Mouse (Mus musculus): ENCODE results near the gene Gm9844.
"Not testable (repeated sequence)": the region's sequence is repeated elsewhere in the genome, so short reads cannot be mapped to it uniquely, and the experiment has no call there.

The Gm9844 gene
- long read RNA-seq, experiment 1, partial matches to known transcripts, result 0 of 1 reads
- long read RNA-seq, experiment 1, other reads (novel, unspliced or antisense), result 0 of 1 reads
- long read RNA-seq, experiment 2, transcript Gm9844-201 (1 exons, 485 nt), result major isoform, 5 of 5 reads
- long read RNA-seq, experiment 2, partial matches to known transcripts, result 0 of 5 reads
- long read RNA-seq, experiment 2, other reads (novel, unspliced or antisense), result 0 of 5 reads

DNA sequence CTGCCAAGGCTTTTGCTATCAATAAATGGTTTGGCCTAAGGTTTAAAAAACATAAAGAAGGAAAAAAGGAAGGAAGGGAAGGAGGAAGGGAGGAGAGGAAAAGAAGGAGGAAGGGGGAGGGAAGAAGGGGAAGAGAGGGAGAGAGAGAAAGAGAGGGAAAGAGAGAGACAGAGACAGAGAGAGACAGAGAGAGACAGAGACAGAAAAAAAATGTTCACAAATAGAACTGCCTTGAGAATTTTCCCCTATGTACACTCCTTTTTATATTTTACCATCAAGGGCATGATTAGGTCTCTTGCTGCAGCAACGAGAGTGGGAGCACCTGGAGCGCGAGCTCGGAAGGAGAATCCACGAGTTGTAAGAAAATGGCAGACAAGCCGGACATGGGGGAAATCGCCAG lies at the start of gene Gm9844:
Gene Gm9844, plus strand, starts transcription at position 301 of the 400 bp plus-strand sequence.
- intact Hi-C loops (cut with DNase I), result no loop called here

DNA sequence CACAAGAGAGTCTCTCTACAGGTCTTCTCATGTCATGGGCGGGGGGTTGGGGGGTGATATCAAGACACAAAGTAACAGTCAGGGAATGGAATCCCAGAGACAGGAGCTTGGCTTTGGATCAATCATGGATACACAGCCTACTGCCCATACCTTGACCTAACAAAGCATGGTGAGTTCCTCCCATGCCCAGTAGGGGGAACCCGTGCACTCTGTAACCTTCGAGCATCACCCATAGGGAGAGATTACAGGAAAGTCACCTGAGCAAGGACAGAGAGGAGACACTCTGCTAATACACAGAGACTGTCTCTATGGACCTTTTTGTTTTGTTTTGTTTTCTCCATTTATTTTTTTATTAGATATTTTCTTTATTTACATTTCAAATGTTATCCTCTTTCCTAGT lies 44.5 kb upstream of the Gm9844 start:
- intact Hi-C loops (cut with DNase I), result loop anchor here (5.0 kb wide), 1 partner anchor 145 kb away; no protein-coding TSS in a partner anchor

DNA sequence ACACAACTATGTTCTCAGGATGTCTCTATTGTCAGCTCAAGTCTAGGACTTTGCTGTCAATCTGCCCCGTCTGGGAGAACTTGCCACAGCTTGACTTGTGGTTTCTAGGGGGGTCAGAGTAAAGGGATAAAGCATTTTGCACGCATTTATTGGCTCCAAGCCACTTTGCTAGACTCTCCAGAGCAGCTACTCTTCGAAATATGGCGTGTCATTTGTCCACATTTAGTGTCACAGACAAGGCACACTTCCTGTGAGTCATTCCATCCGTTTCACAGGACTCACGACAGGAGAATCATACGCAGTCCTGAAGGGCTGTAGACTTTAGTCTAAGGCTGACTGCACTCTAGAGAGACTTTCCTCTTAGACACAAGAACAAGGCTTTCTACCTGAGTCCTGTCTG lies 37.6 kb upstream of the Gm9844 start:
- intact Hi-C loops (cut with DNase I), result loop anchor here (5.0 kb wide), 1 partner anchor 53 kb away; no protein-coding TSS in a partner anchor

DNA sequence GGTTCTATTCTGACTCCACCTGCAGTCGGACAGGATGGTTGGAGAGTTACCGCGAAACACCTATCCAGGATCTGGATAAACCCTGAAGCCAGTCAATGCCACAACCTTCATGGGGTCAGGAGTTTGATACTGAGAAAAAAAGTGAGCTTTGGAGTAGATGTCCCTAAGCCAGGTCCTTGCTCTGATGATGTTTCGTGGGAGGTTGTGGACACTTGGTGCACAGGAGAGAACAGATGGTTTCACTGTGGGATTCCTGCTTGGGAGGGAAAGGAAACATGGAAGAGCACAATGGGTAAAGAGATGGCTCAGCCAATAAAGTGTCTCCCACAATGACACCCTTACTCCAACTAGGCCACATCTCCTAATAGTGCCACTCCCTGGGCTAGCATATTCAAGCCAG lies 34.8 kb upstream of the Gm9844 start:
- intact Hi-C loops (cut with DNase I), result no loop called here

DNA sequence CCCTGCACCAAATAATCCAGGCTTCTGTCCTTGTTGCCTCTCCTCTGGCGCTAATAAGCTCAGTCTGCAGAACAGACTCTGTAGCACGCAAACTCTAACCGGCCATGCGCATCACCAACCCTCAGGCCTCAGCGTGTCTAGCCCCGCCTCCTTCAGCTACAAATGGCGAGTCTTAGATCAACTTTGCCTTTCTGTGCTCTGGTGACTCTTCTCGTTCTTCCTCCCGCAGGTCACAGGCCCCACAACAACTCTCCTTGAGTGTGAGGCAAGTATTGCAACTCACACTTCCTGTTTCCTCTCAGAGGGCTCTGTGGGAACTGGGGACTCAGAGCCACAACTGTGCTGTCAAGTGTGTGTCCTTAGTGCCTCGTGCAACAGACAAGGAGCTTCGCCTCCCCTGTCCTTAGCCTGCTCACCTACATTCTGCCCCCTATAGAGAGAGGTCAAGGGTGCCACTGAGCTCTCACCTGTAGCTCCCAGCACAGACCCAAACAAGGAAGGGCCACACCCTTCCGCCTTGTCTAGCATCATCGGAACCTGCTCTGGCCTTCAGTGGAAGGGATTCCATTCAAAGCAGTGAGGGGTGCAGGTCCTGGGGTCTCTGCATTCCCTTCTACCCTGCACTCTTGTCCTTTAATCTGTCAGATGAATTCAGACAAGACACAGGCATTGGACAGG lies 23.1 kb upstream of the Gm9844 start:
- intact Hi-C loops (cut with DNase I), result not testable (repeated sequence)

DNA sequence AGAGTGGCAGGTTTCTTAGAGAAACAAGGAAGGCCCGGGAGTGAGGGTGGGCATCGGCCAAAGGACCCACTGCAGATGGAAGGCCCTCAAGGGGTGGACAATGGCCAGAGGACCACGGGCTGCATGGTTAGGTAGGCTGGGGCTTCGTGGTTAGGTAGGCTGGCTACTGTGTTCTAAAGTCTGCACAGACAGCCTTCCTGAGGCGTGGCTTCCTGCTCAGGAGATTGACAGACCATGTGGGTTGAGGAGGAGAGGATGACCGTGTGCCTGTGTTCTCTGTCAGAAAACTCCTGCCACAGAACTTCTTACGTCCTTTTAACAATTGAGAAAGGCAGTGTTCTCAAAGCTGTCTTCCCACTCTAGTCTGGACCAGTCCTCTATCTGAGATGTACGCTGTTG lies 22.6 kb upstream of the Gm9844 start:
- intact Hi-C loops (cut with DNase I), result no loop called here

DNA sequence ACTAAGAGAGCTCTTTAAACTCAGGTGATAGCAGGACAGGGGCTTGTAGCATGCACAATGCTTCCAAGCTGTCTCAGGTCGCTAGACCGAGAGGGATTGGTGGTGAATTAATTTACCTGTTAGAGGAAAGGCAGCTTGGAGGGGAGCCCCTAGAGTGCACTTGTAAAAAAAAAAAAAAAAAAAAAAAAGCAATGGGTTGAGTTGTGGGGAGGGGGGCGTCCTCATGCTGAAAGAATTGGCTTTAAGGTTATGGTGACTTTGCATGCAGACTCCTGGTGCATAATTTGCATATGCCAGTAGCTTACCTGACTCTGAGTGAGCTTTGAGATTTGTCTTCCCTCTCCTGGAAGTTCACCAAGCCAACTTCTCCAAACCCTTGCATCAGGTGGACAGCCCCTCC lies 21.7 kb upstream of the Gm9844 start:
- intact Hi-C loops (cut with DNase I), result no loop called here

DNA sequence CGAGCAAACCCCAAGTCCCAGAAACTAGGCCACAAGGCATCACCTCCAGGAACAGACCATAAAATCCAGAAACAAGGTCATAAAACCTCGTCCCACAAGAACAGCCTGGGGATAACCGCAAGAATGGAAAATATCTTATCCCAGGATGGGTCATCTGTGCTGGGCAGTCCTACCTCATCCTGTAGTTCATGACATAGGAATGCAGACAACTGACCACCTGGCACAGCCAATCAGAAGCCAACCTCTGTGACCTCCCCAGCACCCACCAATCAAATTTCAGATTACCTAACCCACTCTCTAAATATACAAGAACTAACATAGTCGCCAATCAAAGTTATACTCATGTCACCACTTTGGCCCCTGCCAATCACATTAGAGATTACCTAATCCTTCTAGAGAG lies 21.0 kb upstream of the Gm9844 start:
- intact Hi-C loops (cut with DNase I), result no loop called here

DNA sequence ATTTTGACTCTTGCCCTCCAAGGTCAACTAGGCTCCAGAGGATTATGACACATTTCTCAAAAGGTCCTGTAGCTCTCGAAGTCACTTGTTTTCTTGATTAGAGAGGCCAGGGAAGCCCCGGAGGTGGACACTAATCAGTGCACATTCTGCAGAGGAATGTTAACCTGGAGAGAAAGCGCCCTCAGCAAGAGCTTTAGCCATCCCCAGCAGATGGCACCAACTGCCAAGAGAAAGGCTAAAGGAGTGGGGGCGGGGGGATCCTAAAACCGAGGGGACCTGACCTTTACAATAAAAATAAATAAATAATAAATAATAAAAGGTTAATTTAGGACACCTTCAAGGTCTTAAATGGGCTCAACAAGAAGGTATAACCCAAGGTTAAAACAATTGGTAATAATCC lies 17.9 kb upstream of the Gm9844 start:
- intact Hi-C loops (cut with DNase I), result no loop called here

DNA sequence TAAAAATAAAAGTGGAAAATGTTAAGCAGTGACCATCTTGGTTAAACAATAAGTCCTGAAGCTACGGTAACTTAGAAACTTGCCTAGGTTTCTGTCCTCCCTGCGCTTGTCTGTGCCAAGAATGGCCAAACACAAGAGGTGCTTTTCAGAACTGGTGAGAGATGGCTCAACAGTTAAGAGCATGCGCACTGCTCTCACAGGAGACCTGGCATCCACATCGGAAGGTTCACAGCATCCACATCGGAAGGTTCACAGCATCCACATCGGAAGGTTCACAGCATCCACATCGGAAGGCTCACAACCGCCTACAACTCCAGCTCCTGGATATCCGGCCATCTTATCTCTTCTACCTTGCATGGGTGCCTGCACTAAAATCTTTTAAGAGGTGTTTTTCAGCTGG lies 16.8 kb upstream of the Gm9844 start:
- intact Hi-C loops (cut with DNase I), result no loop called here

DNA sequence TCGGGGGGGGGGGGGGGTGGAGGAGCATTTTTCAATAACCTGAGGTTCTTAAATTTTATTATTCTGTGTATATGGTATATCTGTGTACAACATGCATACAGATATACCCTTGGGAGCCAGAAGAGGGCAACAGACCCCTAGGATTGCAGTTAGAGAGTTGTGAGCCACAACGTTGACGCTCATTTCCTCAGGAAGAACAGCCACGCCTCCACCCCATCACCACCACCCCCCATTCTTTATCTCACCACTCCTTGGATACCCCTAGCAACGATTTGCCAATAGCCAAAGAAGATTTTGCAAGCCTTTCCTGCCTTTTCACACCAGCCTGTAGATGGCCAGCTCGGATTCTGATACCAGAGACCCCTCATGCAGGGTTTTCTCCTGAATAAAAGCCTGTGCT lies 16.3 kb upstream of the Gm9844 start:
- intact Hi-C loops (cut with DNase I), result no loop called here

DNA sequence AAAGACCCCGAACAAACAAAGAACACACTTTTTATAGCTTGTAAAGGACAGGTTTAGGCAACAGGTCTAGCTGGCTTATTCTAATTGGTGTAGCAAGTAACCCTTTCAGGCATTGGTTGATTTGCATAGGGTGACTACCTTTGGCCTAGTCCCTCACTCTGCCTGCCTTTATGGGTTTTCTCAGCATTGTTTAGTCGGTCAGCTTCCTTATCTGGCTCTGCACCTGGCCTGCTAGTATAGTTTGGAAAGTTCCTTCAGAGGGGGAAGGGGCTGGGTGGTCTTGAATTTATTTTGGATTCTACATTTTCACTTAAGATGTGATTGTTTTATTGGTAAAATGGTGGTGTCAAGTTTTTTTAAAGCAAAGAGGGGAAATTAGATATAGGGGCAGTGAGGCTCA lies 15.4 kb upstream of the Gm9844 start:
- intact Hi-C loops (cut with DNase I), result not testable (repeated sequence)

DNA sequence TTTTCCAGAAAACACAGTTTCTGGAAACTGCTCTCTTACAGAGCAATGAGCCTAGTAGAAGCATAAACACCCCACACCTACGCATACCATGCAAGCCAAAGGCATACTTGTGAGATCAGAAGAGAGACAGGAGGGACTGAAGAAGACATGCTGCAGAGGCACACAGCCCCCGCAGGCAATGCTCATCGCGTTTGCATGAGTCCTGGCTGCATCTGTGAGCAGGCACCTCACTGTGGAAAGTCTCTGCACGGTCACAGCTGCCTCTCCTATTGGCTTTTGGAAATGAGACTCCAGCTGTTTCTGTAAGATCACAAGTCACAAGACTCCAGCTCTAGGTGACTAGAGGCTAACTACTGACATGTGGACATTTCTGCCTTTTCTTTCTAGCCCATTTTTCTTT lies 11.9 kb upstream of the Gm9844 start:
- intact Hi-C loops (cut with DNase I), result no loop called here

DNA sequence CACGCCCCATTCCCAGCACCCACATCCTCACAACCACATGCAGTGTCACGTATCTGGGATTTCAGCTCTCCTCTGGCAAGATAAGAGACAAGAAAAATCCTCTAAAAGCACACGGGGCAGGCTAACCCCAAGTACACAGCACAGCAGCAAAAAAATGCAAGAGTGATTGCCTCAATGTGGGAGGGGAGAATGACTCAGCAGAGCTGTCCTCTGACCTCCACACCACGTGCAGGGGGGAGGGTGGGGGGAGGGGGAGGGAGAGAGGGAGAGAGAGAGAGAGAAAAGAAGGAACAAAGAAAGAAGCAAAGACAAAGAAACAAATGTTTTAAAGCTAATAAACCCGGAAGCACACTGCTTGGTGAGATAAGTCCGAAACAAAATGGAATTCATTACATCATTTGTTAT lies 11.1 kb upstream of the Gm9844 start:
- intact Hi-C loops (cut with DNase I), result no loop called here

DNA sequence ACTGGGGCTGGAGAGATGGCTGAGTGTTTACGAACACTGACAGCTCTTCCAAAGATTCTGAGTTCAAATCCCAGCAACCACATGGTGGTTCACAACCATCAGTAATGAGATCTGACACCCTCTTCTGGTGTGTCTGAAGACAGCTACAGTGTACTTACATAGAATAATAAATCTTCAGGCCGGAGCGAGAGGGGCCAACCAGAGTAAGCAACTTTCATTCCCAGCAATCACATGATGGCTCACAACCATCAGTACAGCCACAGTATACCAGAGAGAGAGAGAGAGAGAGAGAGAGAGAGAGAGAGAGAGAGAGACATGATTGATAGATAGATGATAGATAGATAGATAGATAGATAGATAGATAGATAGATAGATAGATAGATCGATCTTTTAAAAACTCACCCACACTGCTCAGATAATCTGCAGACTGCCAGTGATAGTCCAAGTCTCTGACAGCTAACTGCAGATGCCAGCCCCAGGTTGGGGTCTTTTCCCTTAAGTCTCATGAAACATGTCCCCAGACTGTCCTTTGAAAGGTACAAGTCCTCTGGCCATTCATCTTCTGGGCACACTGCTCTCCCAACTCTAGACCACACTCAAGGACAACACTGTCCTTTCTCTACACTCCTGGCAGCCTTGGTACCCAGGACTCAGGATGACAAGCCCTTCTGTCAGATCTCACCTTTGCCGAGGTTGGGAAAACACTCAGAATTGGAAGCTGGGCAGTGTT lies 10.3 kb upstream of the Gm9844 start:
- intact Hi-C loops (cut with DNase I), result no loop called here

DNA sequence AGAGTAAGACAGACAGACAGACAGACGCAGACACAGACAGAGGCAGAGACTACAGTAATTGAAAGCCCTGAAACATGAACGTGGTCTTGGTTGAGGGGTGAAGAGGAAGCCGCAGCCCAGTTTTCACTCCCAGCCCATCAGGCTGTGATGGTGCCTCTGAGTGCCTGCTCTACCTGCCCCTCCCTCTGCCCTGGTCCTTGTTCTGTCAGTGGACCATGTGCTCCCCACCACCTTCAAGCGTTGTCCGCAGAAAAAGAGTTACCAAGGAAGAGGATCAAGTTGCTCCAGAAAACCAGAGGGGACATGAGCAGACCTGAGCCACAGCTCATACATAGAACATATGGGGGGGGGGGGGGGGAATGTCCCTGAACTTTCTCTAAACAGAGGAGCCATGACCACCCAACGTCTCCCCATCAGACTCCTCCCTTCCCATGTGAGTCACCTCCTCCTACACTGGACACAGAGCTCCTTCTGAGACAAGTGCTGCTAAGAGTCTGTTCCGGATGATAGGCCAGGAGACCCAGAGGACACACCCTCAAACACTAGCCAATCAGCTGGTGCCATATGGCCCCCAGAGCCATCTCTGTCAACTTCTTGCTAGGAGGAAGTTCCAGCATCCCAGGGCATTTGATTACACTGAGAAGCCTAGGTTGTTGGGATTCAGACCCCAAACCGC lies 9.3 kb upstream of the Gm9844 start:
- intact Hi-C loops (cut with DNase I), result no loop called here

DNA sequence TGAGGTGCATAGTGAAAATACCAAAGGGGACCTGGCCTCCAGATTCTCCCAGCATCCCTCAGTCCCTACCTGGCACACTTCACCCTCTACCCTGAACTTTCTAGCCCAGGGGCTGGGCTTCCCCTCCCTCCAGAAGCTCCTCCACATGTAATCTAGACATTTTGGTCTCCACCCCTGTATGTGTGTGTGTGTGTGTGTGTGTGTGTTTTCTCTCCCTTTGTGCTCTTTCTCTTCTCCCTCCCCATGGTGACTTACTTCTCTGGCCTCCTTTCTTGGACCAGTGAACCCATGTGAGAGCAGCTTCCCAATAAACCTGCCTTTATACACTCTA lies 8.8 kb upstream of the Gm9844 start:
- intact Hi-C loops (cut with DNase I), result no loop called here

DNA sequence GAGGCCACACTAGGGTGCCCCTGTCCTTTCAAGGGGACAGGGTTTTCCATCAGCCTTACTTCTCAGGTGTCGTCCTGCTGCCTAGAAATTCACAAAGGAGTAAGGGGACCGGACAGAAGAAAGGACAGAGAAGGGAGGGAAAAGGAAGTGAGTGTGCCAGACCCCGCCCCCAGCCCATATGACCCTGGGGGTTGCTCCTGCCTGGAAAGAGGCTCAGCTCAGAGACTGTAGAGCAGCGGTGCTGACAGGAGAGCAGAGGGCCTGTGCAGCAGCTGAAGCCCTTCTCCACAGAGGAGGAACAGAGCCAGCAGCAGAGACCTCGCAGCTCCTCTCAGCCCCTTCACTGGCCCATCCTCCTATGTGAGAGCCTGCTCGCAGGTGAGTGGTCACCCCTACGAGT lies 8.3 kb upstream of the Gm9844 start:
- intact Hi-C loops (cut with DNase I), result no loop called here

DNA sequence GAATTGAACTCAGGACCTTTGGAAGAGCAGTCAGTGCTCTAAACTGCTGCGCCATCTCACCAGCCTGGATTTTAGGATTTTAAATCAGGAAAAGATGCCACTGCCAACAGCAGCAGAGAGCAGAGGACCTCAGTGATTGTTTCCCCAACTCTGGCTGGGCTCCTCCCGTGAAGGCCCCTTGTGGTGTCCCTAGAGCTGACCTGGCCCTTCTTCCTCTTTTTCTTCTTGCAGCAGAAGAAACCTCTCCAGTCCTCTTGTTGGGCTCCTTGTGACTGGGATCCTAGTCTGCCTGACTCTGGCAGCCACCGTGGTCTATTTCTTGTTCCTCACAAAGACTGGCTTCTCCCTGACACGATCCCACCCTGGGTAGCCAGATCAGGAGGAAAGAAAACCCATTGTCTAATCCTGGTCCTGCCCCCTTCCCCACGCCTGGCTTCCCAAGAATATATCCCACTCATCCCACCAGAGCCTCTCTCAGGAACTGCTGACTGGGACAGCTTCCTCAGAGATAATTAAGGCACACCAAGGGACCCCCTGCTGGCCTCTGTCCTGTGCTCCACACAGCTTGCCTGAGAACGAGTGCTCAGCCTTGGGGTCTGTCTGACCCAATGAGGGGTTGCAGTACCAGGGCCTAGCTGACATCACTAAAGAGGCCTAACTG lies 5.4 kb upstream of the Gm9844 start:
- intact Hi-C loops (cut with DNase I), result no loop called here

DNA sequence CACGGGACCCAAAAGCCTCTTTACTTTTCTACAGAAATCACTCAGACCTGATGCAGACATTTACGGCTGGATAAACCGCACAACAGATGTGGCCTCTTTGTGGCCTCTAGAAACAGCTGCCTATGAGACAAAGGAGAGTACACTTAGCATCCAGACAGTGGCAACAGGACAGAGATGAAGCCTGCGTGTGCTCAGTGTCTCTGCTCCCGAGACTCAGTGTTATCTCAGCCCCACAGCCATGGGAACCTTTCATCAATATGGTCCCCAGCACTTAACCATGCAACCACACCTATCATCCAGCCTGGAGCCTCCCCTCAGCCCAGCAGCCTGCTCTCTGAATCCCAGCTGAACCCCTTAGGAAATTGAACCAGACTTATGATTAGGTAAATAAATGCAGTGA lies 2.8 kb upstream of the Gm9844 start:
- intact Hi-C loops (cut with DNase I), result no loop called here

DNA sequence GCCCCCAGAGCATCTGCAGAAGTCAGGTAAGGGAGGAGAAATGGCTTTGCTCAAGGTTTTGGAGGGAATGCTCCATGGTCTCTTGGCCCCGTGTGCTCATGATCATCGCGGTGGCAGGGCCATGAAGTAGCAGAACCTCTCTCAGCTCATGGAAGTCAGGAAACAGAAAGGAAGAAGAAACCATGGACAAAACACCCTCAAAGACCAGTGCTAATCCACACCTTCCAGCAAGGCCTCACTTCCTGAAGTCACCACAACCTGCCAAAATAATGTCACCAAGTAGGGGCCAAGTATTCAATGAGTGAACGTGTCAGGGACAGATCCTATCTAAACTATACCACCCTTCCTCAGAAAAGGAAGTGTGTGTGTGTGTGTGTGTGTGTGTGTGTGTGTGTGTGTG lies 840 bp downstream of the Gm9844 start:
- intact Hi-C loops (cut with DNase I), result no loop called here

DNA sequence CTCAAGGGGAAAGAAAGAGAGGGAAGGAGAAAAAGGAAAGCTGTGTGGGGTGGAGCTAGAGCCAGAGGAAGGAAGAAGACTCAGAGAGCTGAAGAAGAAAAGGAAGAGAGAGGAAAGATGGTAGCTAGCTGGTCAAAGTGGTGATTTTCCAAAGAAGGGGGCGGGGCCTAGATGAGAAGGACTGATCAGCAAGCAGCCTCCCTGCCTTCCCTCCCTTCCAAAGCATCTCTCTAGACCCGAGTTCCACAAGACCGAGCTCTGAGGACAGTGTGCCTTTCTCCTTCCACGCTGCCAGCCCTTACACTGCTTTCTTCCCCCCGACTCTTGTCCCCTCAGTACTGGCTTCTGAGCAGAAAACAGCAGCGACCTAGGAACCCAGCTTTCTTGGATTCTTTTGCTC lies 2.1 kb downstream of the Gm9844 start:
- intact Hi-C loops (cut with DNase I), result no loop called here
